Mouse (Mus musculus) forebrain, postnatal 0 days (tissue): Measurements from ENCODE around the gene Cbarp. TPM values are rescaled to one million over a fixed set of nuclear protein-coding genes. Genes with fewer than 3 reads are reported as not detected.

Experiments used
- ATAC-seq: fragments of 200-750 bp; cut with Nextera tagmentation; 2 replicates; pipeline ENCODE4 v1.8.0; 2017; ENCODE audit warnings: mild to moderate bottlenecking, moderate library complexity
- DNase-seq: peaks from one replicate; pipeline ENCODE4 v3.0.0-alpha.2; 2015
- H3K27ac ChIP-seq: fragments of 300-500 bp; sonication (generic); 2 replicates; pipeline ENCODE4 v1.5.1; 2014; ENCODE audit warnings: low read depth, mild to moderate bottlenecking, antibody characterized with exemption, low read length, moderate library complexity, mixed read lengths
- H3K27me3 ChIP-seq: fragments of 300-500 bp; sonication (generic); 2 replicates; pipeline ENCODE4 v1.6.1; 2014; ENCODE audit warnings: mild to moderate bottlenecking, low read length, mixed read lengths; ENCODE audit not compliant: insufficient read depth
- H3K36me3 ChIP-seq: fragments of 300-500 bp; sonication (generic); 2 replicates; pipeline ENCODE4 v1.6.1; 2014; ENCODE audit warnings: mild to moderate bottlenecking, moderate library complexity; ENCODE audit not compliant: insufficient read depth
- H3K4me1 ChIP-seq: fragments of 300-500 bp; sonication (generic); 2 replicates; pipeline ENCODE4 v1.6.1; 2014; ENCODE audit warnings: antibody characterized with exemption; ENCODE audit not compliant: insufficient read depth
- H3K4me2 ChIP-seq: fragments of 300-500 bp; sonication (generic); 2 replicates; pipeline ENCODE4 v1.6.1; 2014; ENCODE audit warnings: low read depth, mild to moderate bottlenecking, moderate library complexity
- H3K4me3 ChIP-seq: fragments of 300-500 bp; sonication (generic); 2 replicates; pipeline ENCODE4 v1.5.1; 2014; ENCODE audit warnings: low read depth, low read length, mixed read lengths
- H3K9ac ChIP-seq: fragments of 300-500 bp; sonication (generic); 2 replicates; pipeline ENCODE4 v1.6.1; 2014; ENCODE audit warnings: mild to moderate bottlenecking
- H3K9me3 ChIP-seq: fragments of 300-500 bp; sonication (generic); 2 replicates; pipeline ENCODE4 v1.6.1; 2016; ENCODE audit warnings: low read length
- CTCF ChIP-seq: sonication (generic); IDR thresholded peaks from 2 replicates; pipeline ENCODE4 v1.5.1; 2016; ENCODE audit warnings: antibody characterized with exemption, control low read depth, low read depth
- WGBS: fragments of 180-500 bp; shearing (Covaris S2); extraction: QIAGEN DNeasy Blood & Tissue Kit; methylation state at CpG from one replicate; pipeline ENCODE4 v1.1.7; 2014; 5-methylcytosine and 5-hydroxymethylcytosine counted together
- polyA plus RNA-seq: library from polyadenylated mRNA; unstranded; fragments of >200 nt; fragmentation: Nextera tagmentation; extraction: Ambion mirVana; gene quantifications from 2 replicates; pipeline ENCODE4 v1.2.1, GENCODE M21; 2015
- total RNA-seq: library from RNA; depleted of rRNA; stranded (reverse); fragments of >200 nt; gene quantifications from 2 replicates; pipeline ENCODE4 v1.2.3, GENCODE M21; 2014

Cbarp gene
- total and polyA plus RNA-seq, 2 experiments from 2014 or later, result 68.2 to 151 TPM

DNA sequence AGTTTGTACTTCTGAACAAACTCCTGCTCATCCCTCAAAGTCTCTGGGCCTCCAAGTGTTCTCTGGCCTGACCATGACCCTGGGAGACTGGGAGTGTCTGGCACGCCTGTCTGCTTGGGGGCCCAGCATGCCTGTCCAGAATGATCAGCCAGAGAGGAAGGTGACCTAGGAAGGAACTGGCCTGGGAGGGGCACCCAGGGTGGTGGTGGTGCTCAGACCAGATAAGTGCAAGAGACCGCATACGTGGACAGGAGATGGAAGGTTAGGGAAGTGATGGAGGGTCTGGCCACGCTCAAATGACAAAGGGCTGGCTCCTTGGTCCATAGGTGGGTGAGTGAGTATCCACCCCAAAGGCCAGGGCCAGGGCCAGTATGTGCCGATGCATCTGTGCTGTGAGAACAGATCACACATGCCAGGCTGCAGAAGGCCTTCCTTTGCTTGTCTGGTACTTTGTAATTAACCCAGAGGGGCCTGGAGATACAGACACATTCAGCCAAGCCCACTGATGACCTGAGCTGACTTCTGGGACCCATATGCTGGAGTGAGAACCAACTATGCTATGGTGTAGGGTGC lies 6.6 kb upstream of the Cbarp start:
- Histone ChIP-seq H3K36me3 (peaks cover 18% of the 10 kb centered on the region), H3K4me3 (no peak overlapping the region), H3K9me3 (no peaks in the 10 kb centered on the region), H3K4me1 (peaks cover 13% of the 10 kb centered on the region; the same call in 1 of the 2 replicates), H3K4me2 (peak overlapping the region; percentile 95), H3K27ac (peak overlapping the region; percentile 100; the same call in 1 of the 2 replicates), H3K9ac (peak overlapping the region; percentile 99; the same call in 1 of the 2 replicates), H3K27me3 (no peaks in the 10 kb centered on the region)
- 67% methylated on average over 5 of the region's 5 CpGs for WGBS
- no peak for DNase-seq
- no peak for TF ChIP-seq CTCF
- ATAC-seq, result no peak

DNA sequence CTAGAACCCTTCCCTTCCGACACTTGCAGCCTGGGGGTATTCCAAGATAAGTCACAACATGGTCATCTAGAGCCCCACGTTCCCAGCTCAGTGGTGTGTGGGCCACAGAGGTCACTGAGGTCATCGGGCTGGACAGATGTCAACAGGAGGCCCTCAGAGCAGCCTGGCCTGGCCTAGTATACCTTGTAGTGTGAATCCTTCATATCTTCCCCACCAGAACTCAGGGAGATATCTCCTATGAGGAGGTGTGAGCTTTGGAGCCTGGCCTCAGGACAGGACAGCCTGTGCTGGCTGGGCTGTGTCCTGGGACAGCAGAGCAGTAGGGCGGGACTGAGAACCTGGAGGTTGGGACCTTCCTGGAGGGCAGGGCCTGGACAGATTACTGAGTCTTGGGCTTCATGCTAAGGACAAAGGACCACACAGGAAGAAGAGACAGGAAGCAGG lies 6.0 kb upstream of the Cbarp start:
- TF ChIP-seq CTCF, result no peak

GRCm38 (mm10) chr10:80145896-80146295 lies 5.3 kb upstream of the Cbarp start:
- H3K4me3 ChIP-seq, result no peak overlapping the region
- no peak for TF ChIP-seq CTCF
- H3K27me3 ChIP-seq, result no peaks in the 10 kb centered on the region
- WGBS, result 74% methylated on average over 6 of the region's 6 CpGs
- peaks cover 18% of the 10 kb centered on the region for H3K36me3 ChIP-seq
- H3K9ac ChIP-seq, result no peak overlapping the region
- peaks cover 5% of the 10 kb centered on the region; the same call in 1 of the 2 replicates for H3K4me1 ChIP-seq
- DNase-seq (no peak), ATAC-seq (no peak)
- no peaks in the 10 kb centered on the region for H3K9me3 ChIP-seq
- H3K27ac ChIP-seq, result peak overlapping the region; percentile 6; the same call in 1 of the 2 replicates
- H3K4me2 ChIP-seq, result no peak overlapping the region

More for the DNA sequence above, 6.0 kb upstream of the Cbarp start:
- DNase-seq, result no peak
- H3K4me1 ChIP-seq, result peaks cover 6% of the 10 kb centered on the region; the same call in 1 of the 2 replicates
- ATAC-seq, result no peak
- H3K9me3 ChIP-seq, result no peaks in the 10 kb centered on the region
- no peak overlapping the region for H3K27ac ChIP-seq
- no peaks in the 10 kb centered on the region for H3K27me3 ChIP-seq
- H3K9ac ChIP-seq, result no peak overlapping the region
- no peak overlapping the region for H3K4me2 ChIP-seq
- peaks cover 18% of the 10 kb centered on the region for H3K36me3 ChIP-seq
- no peak overlapping the region for H3K4me3 ChIP-seq
- 85% methylated on average over 4 of the region's 4 CpGs for WGBS

DNA sequence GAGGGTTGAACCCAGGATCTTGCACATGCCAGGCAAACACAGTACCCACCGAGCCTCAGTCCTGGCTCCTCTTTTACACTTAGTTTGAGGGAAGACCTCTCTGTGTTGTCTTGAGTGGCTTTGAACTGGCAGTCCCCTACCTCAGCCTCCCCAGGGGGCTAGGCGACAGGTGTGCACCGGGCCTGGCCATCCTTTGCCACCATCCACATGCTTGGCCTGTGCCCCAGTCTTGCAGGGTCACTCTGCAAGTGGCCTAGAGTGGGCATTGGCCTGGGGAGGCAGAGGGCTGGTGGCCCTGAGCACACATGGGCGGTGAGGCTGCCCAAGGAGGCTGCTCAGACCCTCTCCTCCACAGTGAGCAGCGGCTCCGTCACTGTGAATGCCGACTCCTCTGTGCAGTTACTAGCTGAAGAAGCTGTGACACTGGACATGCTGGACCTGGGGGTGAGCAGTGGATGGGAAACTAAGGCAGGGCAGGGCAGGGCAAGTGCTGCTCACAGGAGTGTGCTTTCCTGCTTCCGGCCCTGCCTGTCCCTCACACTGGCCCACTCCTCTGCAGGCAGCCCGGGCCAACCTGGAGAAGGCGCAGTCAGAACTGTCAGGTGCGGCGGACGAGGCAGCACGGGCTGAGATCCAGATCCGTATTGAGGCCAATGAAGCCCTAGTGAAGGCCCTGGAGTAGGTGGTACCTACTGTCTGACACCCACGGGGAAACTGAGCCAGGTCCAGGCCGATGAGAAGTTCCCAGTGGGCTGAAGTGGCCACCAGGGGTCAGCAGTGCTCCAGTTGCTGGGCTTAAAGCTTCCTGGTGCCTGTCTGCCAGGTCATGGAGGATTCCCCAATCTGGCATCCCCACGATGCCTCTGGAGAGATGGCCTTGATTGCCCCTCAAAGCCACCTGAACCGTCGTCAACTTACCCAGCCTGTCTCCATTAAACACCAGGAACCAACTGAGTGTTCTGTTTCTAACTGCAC lies 4.5 kb upstream of the Cbarp start:
- Histone ChIP-seq H3K4me2 (no peak overlapping the region), H3K36me3 (peaks cover 18% of the 10 kb centered on the region), H3K4me1 (peaks cover 5% of the 10 kb centered on the region; the same call in 1 of the 2 replicates), H3K27me3 (no peaks in the 10 kb centered on the region), H3K9ac (no peak overlapping the region), H3K27ac (peak overlapping the region; percentile 6; the same call in 1 of the 2 replicates), H3K9me3 (no peaks in the 10 kb centered on the region), H3K4me3 (no peak overlapping the region)
- peak; percentile 76 for DNase-seq
- peak; percentile 87 for TF ChIP-seq CTCF
- no peak for ATAC-seq
- WGBS, result 73% methylated on average over 20 of the region's 20 CpGs

DNA sequence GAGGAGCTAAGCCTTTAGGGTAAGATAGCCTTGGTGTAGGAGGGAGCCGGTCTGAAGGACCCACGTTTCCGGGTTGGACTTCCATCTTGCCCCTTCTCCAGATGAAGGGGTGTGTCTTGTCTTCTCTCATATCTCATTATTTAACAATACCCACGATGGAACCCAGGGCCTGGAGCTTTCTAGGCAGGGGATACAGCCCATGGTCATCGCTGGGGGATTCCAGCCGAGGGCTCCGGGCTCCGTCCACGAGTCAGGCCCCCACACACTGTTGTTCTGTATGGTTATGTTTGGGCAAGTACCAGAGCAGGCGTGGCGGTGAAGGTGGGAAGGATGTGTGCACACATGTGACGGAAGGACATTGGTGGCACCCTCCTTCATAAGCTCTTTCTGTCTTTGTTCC lies 3.5 kb upstream of the Cbarp start:
- Histone ChIP-seq H3K4me1 (peaks cover 8% of the 10 kb centered on the region; the same call in 1 of the 2 replicates), H3K4me2 (no peak overlapping the region), H3K4me3 (no peak overlapping the region), H3K27me3 (no peaks in the 10 kb centered on the region), H3K9me3 (no peaks in the 10 kb centered on the region), H3K27ac (no peak overlapping the region), H3K36me3 (peaks cover 18% of the 10 kb centered on the region), H3K9ac (no peak overlapping the region)
- DNase-seq (no peak), ATAC-seq (no peak)
- no peak for TF ChIP-seq CTCF
- WGBS, result 94% methylated on average over 12 of the region's 12 CpGs

DNA sequence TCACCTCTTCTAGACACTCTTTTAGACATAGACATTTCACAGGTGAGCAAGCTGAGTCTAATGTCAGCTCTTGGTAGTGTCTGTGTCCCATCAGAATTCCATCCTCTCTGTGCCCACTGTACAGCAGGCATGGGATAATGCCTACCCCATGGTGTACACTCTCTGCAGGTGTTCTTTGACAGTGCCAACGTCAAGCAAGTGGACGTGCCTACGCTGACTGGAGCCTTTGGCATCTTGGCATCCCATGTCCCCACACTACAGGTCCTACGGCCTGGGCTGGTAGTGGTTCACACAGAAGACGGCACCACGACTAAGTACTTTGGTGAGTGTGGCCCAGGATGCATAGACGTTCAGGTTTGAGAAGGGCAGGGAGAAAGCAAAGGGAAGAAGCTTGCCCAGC lies 3.0 kb upstream of the Cbarp start:
- ATAC-seq, result no peak

More for the DNA sequence above, 3.0 kb upstream of the Cbarp start:
- Histone ChIP-seq H3K27ac (no peak overlapping the region), H3K9me3 (no peaks in the 10 kb centered on the region), H3K27me3 (no peaks in the 10 kb centered on the region), H3K4me3 (no peak overlapping the region), H3K4me2 (no peak overlapping the region), H3K9ac (no peak overlapping the region), H3K4me1 (peaks cover 8% of the 10 kb centered on the region; the same call in 1 of the 2 replicates), H3K36me3 (peaks cover 18% of the 10 kb centered on the region)
- 89% methylated on average over 7 of the region's 7 CpGs for WGBS
- DNase-seq, result no peak
- TF ChIP-seq CTCF, result no peak
